Mouse (Mus musculus): ENCODE data around the gene Mmp8.

The Mmp8 gene

GRCm38 (mm10) chr9:7594816-7595540, 36.7 kb downstream of the Mmp8 start:
- DNase-seq, result peak; percentile 73

- DNase-seq, result peak; percentile 76
Observed at GRCm38 (mm10) chr9:7602982-7603742, 44.9 kb downstream of the Mmp8 start.

GRCm38 (mm10) chr9:7604005-7604404, 45.7 kb downstream of the Mmp8 start:
- no peak for DNase-seq

- DNase-seq, result no peak
Observed at GRCm38 (mm10) chr9:7605638-7606037, 47.4 kb downstream of the Mmp8 start.

All from thymus, postnatal 25 days (tissue).